Mouse (Mus musculus) mouse embryonic stem cell (cell line): ENCODE results near the gene Als2.

Source experiments
- in situ Hi-C, 2 experiments: fragments of 300-500 bp; cut with MboI; formaldehyde crosslinking; loops; 1 replicate in 1 of 2; 3 replicates in 1 of 2; pipeline ENCODE4 v1.14.3; 2019 to 2020; ENCODE audit warnings: low sequenced_read_pairs in 2 of 2, low pct_unique_long_range_greater_than_20kb in 1 of 2, mixed read lengths in 1 of 2; ENCODE audit not compliant: unreplicated experiment in 1 of 2

Als2 gene

GRCm38 (mm10) chr1:59128879-59129278 is 108.2 kb downstream of the Als2 start:
- in situ Hi-C loops = loop anchor here in 1 of 2 experiments (25.0 kb wide), 1 partner anchor 342 kb away; the partner anchor contains the start of gene Casp8

GRCm38 (mm10) chr1:59125558-59125957 is 111.5 kb downstream of the Als2 start:
- in situ Hi-C loops = loop anchor here in 1 of 2 experiments (25.0 kb wide), 1 partner anchor 338 kb away; the partner anchor contains the start of gene Casp8

- in situ Hi-C loops = no loop called here
Observed at GRCm38 (mm10) chr1:59119720-59120457, 117.1 kb downstream of the Als2 start, which contains the start of gene Tmem237. Tmem237 (minus strand) TSS chr1:59120408.
